Mouse (Mus musculus) adipocyte (in vitro differentiated cells): ENCODE measurements around the gene Ltb4r1.

Experiments used
- DNase-seq: peaks from one replicate; pipeline ENCODE4 v3.0.0-alpha.2; 2016; ENCODE audit warnings: low spot score

The Ltb4r1 gene

DNA sequence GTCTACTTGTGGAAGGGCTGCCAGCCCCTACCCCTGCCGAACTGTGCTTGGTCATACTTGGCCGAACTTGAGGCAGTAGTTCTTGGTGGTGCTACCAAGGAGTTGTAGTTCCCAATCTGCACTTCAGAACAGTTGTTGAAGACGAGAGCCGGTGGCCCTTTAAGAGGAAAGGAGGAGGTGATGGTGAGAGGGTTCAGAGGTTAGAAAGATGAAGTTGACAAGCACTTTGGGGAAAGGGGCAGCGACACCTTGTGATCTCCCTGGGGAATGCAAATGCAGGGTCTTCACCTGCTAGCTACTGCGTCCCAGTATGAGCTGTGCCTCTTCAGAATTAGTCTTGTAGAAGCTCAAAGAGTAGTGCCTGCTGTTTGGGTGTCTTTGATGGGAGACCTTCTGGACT, 19.4 kb downstream of the Ltb4r1 start:
- DNase-seq: no peak

DNA sequence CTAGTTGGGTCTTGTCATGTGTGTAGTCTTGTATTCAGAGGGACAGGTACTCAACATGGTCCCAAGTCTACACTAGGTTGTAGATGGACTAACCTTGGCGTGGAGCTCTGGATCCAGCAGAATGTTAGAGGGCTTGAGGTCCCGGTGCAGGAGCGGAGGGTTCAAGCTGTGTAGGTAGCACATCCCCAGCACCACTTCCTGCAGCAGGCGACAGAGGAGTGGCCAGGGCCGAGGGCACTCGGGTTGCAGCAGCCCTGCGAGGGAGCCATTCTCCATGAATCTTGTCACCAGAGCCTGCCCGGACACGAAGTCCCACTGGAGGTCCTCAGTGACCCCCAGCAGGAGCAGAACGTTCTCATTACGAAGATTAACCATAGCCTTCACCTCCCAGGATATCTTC, 22.0 kb downstream of the Ltb4r1 start:
- DNase-seq: no peak

DNA sequence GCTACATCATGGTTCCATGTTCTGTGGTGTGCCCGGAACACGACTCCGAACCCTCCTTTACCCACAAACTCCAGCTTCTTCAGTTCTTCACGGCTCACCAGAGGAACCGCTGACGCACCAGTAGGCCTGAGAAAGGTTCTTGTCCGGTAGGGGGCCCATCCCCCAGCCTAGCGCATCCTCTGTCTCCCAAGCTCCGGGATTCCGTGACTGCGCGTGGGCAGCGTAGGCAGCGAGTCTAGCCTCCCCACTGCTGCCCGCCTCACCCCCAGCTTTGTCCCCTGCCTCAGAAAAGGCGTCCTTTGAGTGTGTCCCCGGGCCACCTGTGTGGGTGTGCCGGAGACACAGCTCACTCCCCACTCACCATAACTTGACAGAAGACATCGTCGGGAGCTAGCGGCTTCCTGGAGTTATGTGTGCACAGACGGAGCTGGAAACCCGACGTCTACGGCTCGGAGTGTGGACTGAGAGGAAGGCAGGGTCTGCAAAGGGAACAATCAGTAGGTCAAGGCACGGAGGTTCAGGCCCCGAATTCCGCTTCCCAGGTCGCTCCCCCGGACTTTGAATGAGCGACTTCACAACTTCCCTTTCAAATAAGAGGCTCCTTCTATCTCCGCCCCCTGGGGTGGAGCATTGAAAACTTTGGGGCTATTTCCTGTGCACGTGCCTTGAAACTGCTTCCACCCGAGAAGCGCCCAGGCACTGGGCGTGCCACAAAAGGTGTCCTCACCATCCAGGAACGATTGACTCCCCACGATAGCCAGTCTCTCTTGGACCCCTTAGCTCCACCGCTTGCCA, 22.7 kb downstream of the Ltb4r1 start, which contains the start of gene Ripk3:
Gene Ripk3 (minus strand): TSS at position 610 of the 795 bp plus-strand sequence.
- no peak for DNase-seq

DNA sequence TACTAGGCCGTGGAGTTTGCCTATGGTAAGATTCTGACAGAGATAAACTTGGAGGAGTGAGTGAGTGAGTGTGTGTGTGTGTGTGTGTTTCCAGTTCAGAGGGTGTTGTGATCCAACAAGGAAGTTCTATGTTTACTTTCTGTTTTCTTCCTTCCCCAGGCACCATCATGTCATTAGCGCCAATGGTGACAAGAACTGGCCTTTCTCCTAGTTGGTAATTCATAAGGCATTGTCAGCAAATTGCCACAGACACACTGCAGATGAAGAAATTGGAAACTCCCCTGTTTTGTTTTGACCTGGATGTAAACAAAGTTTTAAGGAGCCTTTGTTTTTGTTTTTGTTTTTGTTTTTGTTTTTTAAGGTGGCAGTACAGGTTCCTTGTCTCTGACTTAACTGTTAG, 27.7 kb downstream of the Ltb4r1 start:
- DNase-seq: peak; percentile 88

DNA sequence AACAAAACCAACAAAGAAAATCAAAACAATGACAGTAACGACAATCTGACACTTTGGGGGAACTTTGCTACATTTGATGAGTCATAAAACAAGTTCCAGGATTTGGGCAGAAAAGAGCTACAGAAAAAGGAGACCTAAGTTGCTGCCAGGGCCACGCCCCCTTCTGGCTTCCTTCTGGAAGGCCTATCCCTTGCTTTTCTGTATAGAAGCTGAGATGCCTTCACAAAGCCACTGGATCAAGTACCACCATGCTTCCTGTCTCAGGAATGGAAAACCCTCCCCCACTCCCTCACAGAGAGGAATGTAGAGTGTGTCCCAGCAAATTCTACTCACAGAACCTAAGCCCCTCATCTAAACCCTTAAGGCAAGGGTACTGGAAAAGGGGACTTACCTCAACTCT, 28.2 kb downstream of the Ltb4r1 start:
- DNase-seq: peak; percentile 91

DNA sequence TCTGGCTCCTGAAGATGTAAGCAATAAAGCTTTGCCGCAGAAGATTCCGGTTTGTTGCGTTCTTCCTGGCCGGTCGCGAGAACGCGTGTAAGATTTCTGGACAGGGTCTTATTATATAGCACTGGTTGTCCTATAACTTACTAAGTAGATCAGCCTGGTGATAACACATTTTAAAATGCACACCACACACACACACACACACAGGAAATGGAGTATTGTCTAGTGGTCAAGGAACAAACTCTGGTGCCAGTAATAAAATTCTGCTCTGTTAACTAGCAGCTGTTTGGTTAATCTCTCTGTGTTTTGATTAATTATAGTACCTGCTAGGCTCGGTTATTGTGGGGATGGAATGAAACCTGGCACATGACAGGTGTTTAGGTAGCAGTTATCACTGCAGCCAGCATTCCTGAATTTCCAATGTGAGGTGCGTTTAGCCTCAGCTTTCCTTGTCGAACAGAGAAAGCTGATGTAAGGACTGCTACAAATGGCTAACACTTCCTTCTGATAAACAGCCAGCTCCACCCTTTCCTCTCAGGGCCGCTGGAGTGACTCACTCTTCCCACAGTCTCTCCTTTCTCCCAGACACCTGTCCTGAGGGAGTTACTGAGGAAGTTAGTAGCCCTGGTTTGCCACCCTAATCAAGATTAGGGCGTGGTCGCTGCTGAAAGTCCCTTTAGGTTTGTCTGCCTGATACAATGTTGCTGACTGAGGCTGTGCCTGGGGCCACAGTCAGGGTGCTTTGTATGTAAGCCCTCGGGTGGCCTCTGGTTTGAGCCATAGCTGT, 29.8 kb downstream of the Ltb4r1 start:
- peak; percentile 35 for DNase-seq

DNA sequence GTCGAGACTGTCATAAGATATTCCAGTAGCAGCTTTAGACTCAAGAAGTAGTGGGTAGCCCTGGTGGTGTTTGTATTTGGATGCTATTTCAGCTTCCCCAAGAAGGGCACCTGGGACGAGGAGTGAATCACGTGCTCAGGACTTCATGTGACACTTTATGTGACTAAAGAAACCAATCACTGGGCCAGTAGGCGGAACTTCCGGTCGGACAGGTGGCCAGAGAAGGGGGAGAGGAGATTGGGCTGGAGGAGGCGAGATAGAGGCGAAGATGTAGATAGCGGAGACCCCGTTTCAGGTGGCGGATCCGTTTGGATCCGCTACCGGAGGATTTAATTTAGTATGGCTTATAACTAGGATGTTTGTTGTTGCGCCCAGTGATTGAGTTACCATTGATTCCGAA, 49.1 kb downstream of the Ltb4r1 start:
- no peak for DNase-seq

DNA sequence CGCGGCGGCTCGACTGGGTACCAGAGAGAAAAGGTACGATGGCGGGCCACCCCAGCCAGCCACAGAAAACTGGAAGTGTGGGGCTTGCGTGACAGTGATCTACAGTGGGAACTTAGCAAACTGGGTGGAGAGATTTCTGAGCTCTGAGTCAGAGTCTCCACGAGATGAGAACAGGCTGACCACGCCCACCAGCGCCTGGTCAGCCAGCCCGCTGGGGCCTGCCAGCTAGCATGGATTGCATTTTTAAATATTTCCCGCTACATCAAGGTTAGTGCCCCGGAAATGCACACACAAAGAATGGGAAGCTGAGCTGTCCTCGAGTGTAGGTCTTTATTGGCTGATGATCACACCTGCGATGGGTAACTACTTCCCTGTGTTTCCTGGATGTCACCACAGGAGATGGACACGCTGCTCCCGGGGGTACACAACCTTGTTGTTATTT, 49.6 kb downstream of the Ltb4r1 start:
- DNase-seq: no peak
